Mouse (Mus musculus): ENCODE data around the gene Ttc7b. TPM values are rescaled to one million over a fixed set of nuclear protein-coding genes. Genes with fewer than 3 reads are reported as not detected.

Gene Ttc7b
- total and polyA plus RNA-seq, 3 experiments, result 11.7 to 23.7 TPM; not detected in 1

DNA sequence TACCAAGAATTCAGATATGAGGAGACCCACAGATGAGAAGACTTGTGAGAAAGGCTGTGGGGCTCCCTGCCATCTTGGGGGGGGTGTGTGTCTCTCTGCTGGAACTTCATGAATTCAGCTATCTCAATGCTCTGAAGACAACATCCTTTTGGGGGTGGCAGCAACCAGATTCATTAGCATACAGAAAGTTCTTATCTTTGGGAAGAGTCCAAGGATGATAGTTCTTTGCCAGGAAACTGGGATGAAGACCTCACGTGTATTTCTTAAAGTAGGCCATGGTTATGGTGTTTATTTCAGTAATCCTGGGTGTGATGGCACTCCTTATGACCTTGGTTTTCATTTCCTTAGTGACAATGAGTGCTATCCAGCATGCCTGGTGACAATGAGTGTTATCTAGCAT is 11.1 kb upstream of the Ttc7b start:
- TF ChIP-seq TCF12 (IDR thresholded peaks at IDR 0.05; ENCODE audit: low read depth, low read length), result no peak
- 0 out of 2 replicates have a peak, but pooled peaks have one; percentile 3 for TF ChIP-seq GATA1 (IDR thresholded peaks at IDR 0.05; ENCODE audit: low read depth, low read length)
- no peak for TF ChIP-seq ZKSCAN1 (IDR thresholded peaks at IDR 0.05; ENCODE audit: low read depth, low read length)
- no peak for TF ChIP-seq CHD1 (IDR thresholded peaks at IDR 0.05; ENCODE audit: low read depth, low read length)
- TF ChIP-seq POLR2AphosphoS5 (IDR thresholded peaks at IDR 0.05; ENCODE audit: borderline replicate concordance, low read depth, low read length), result no peak
- no peak for TF ChIP-seq HCFC1 (IDR thresholded peaks at IDR 0.05; ENCODE audit: low read depth, low read length)
- Histone ChIP-seq H3K36me3 (ENCODE audit: control insufficient read depth in 1 of 2, insufficient read depth in 2 of 2, low read length in 2 of 2) (peaks cover 0 to 17% of the 10 kb centered on the region in 2 experiments; a peak in 2 of 4 replicates), H3K4me3 (ENCODE audit: control insufficient read depth in 1 of 2, insufficient read depth in 1 of 2, low read depth in 2 of 2, low read length in 2 of 2) (no peak overlapping the region), H3K79me2 (ENCODE audit: control insufficient read depth, insufficient read depth, low read length, poor library complexity) (no peaks in the 10 kb centered on the region), H3K27ac (ENCODE audit: control insufficient read depth, low read depth, low read length) (no peak overlapping the region), H3K4me1 (ENCODE audit: control insufficient read depth in 1 of 2, insufficient read depth in 2 of 2, low read length in 2 of 2) (peaks cover 0 to 37% of the 10 kb centered on the region in 2 experiments; a peak in 2 of 4 replicates), H3K27me3 (ENCODE audit: control insufficient read depth in 1 of 2, insufficient read depth in 2 of 2, low read length in 2 of 2) (no peaks in the 10 kb centered on the region), H3K9ac (ENCODE audit: control insufficient read depth, low read depth, low read length, poor library complexity, severe bottlenecking) (no peak overlapping the region), H3K9me3 (replicated peaks; ENCODE audit: insufficient read depth, low read length) (no peaks in the 10 kb centered on the region)
- DNase-seq (ENCODE audit: low read depth, low spot score), result no peak

DNA sequence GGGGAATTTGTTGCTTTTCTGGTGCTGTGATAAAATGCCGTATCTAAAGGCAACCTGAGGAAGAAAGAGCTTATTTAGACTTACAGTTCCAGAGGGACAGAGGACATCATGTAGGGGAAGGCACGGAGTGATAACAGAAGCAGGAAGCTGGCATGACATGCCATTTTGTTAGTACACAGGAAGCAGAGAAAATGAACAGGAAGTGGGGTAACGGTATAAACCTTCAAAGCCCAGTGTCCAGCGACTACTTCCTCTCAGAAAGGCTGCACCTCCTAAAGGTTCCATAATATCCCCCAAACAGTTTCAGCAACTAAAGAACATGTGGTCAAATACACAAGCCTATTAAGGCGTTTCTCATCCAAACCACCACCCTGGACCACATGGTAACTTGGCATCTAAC is 10.2 kb upstream of the Ttc7b start:
- no peaks in the 10 kb centered on the region for H3K27me3 ChIP-seq (ENCODE audit: control insufficient read depth in 1 of 2, insufficient read depth in 2 of 2, low read length in 2 of 2)
- 0 out of 2 replicates have a peak, but pooled peaks have one; percentile 35 for TF ChIP-seq MYC (IDR thresholded peaks at IDR 0.05; ENCODE audit: low read depth, low read length)
- TF ChIP-seq MYB (IDR thresholded peaks at IDR 0.05; ENCODE audit: low read depth, low read length), result no peak
- no peak for TF ChIP-seq ZMIZ1 (IDR thresholded peaks at IDR 0.05; ENCODE audit: low read depth, low read length)
- TF ChIP-seq TCF12 (IDR thresholded peaks at IDR 0.05; ENCODE audit: low read depth, low read length), result no peak
- TF ChIP-seq NRF1 (IDR thresholded peaks at IDR 0.05; ENCODE audit: insufficient read depth, low read depth, low read length, poor library complexity, severe bottlenecking), result no peak
- TF ChIP-seq ZNF384 (IDR thresholded peaks at IDR 0.05; ENCODE audit: low read depth, low read length), result no peak
- no peak for TF ChIP-seq ETS1 (IDR thresholded peaks at IDR 0.05; ENCODE audit: low read depth, low read length)
- peak; percentile 53 for TF ChIP-seq GATA1 (IDR thresholded peaks at IDR 0.05; ENCODE audit: low read depth, low read length)
- TF ChIP-seq MAX (IDR thresholded peaks at IDR 0.05; ENCODE audit: low read length), result peak; percentile 22; the same call in 1 of the 2 replicates
- TF ChIP-seq EP300 (IDR thresholded peaks at IDR 0.05; ENCODE audit: low read depth in 1 of 2, low read length in 2 of 2), result peak; percentile 19 to 40; a peak in 2 of 4 replicates
- no peak for TF ChIP-seq ZKSCAN1 (IDR thresholded peaks at IDR 0.05; ENCODE audit: low read depth, low read length)
- TF ChIP-seq CTCF (IDR thresholded peaks at IDR 0.05 in 2 of 3, conservative IDR thresholded peaks at IDR 0.05 in 1 of 3; ENCODE audit: control insufficient read depth in 1 of 3, insufficient read depth in 1 of 3, low read depth in 2 of 3, low read length in 3 of 3, poor library complexity in 1 of 3, severe bottlenecking in 1 of 3), result no peak
- TF ChIP-seq SMC3 (IDR thresholded peaks at IDR 0.05; ENCODE audit: low read depth, low read length), result no peak
- no peak for TF ChIP-seq POLR2AphosphoS2 (IDR thresholded peaks at IDR 0.05; ENCODE audit: low read length)
- TF ChIP-seq MXI1 (IDR thresholded peaks at IDR 0.05; ENCODE audit: low read depth, low read length), result no peak
- no peak for TF ChIP-seq POLR2A (IDR thresholded peaks at IDR 0.05; ENCODE audit: control insufficient read depth in 1 of 2, insufficient read depth in 1 of 2, low read depth in 1 of 2, low read length in 2 of 2, poor library complexity in 1 of 2)
- TF ChIP-seq NELFE (IDR thresholded peaks at IDR 0.05; ENCODE audit: low read depth, low read length), result no peak
- TF ChIP-seq JUND (IDR thresholded peaks at IDR 0.05; ENCODE audit: low read depth, low read length), result no peak
- no peak for TF ChIP-seq MEF2A (IDR thresholded peaks at IDR 0.05; ENCODE audit: extremely low read depth, insufficient replicate concordance, low read depth, low read length, poor library complexity, severe bottlenecking)
- no peak for TF ChIP-seq E2F4 (IDR thresholded peaks at IDR 0.05; ENCODE audit: borderline replicate concordance, low read depth, low read length)
- TF ChIP-seq MAFK (IDR thresholded peaks at IDR 0.05; ENCODE audit: borderline replicate concordance, low read depth, low read length), result no peak
- H3K4me3 ChIP-seq (ENCODE audit: control insufficient read depth in 1 of 2, insufficient read depth in 1 of 2, low read depth in 2 of 2, low read length in 2 of 2), result no peak overlapping the region
- no peaks in the 10 kb centered on the region for H3K9me3 ChIP-seq (replicated peaks; ENCODE audit: insufficient read depth, low read length)
- DNase-seq (ENCODE audit: low read depth, low spot score), result peak; percentile 40
- H3K9ac ChIP-seq (ENCODE audit: control insufficient read depth, low read depth, low read length, poor library complexity, severe bottlenecking), result no peak overlapping the region
- peaks cover 0 to 37% of the 10 kb centered on the region in 2 experiments; a peak in 2 of 4 replicates for H3K4me1 ChIP-seq (ENCODE audit: control insufficient read depth in 1 of 2, insufficient read depth in 2 of 2, low read length in 2 of 2)
- H3K27ac ChIP-seq (ENCODE audit: control insufficient read depth, low read depth, low read length), result peak overlapping the region; percentile 49; the same call in 1 of the 2 replicates
- peaks cover 0 to 17% of the 10 kb centered on the region in 2 experiments; a peak in 2 of 4 replicates for H3K36me3 ChIP-seq (ENCODE audit: control insufficient read depth in 1 of 2, insufficient read depth in 2 of 2, low read length in 2 of 2)
- H3K79me2 ChIP-seq (ENCODE audit: control insufficient read depth, insufficient read depth, low read length, poor library complexity), result no peaks in the 10 kb centered on the region
